Comparison of ENCODE assay signal across 19 mouse cellular contexts in the genomic region with DNA sequence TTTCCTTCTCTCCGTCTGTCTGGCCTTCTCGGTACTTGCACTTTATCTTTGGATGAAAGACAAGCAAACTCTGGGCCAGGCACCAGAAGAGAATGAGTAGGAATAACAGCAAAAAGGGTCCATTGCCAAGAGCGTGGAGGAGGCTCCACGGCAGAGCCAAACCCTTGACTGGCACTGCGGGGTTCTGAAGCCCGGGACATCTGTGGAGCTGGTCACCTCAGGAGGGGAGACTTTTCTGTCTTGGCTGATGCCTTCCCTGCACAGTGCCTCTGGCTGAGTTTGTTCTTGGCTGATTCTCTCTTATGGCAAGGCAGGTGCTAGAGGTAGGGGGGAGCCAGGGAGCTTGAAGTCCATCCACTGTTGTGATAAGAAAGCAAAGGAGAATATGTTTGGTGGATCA.
A peak's percentile ranks its signal among the peaks of the same experiment; 100 is the strongest.
DNase-seq lines count a peak whose midpoint lies in the region; ATAC-seq and TF ChIP-seq lines count a peak whose summit lies in the region.
"Had no signal": no experiment of that assay in that cellular context is flagged by ENCODE, and none has a peak within 500 bp of the region (broad histone marks: within the 10 kb centered on the region; RNA-seq: fewer than 3 reads in every experiment).

No protein-coding gene starts in this region.

- intact Hi-C loops in left cerebral cortex, postnatal 4 days (cut with DNase I): no loop called here
- intact Hi-C loops in left cerebral cortex, postnatal 14 days (cut with DNase I): no loop called here

- ATAC-seq in midbrain, embryonic 13.5 days: no peak
- no peak for ATAC-seq in liver, postnatal 0 days
- ATAC-seq: forebrain, embryonic 14.5 days; liver, embryonic 12.5 days had no signal

- no peak overlapping the region for H3K9ac ChIP-seq in midbrain, embryonic 13.5 days (replicated peaks)
- no peak overlapping the region for H3K9ac ChIP-seq in liver, postnatal 0 days (replicated peaks)
- H3K9ac ChIP-seq: liver, embryonic 12.5 days; lung, embryonic 15.5 days had no signal

- no peak overlapping the region for H3K4me2 ChIP-seq in midbrain, embryonic 13.5 days (replicated peaks)
- no peak overlapping the region for H3K4me2 ChIP-seq in liver, postnatal 0 days (ENCODE audit: low read depth, low read length)
- H3K4me2 ChIP-seq: liver, embryonic 12.5 days; lung, embryonic 15.5 days had no signal

- H3K27ac ChIP-seq in midbrain, embryonic 13.5 days: 0 out of 2 replicates have a peak overlapping the region, but pooled peaks have one; percentile 6
- H3K27ac ChIP-seq in liver, postnatal 0 days (ENCODE audit: low read depth): no peak overlapping the region
- H3K27ac ChIP-seq: heart, embryonic 10.5 days; left cerebral cortex, adult 2 months; liver, embryonic 12.5 days; lung, embryonic 15.5 days had no signal

- no peaks in the 10 kb centered on the region for H3K27me3 ChIP-seq in midbrain, embryonic 13.5 days
- H3K27me3 ChIP-seq in liver, postnatal 0 days (ENCODE audit: insufficient read depth, low read length): no peaks in the 10 kb centered on the region
- H3K27me3 ChIP-seq: CH12.LX; liver, embryonic 12.5 days; lung, embryonic 15.5 days had no signal

- H3K4me3 ChIP-seq in midbrain, embryonic 13.5 days (replicated peaks): no peak overlapping the region
- H3K4me3 ChIP-seq in liver, postnatal 0 days (ENCODE audit: low read depth, low read length): no peak overlapping the region
- H3K4me3 ChIP-seq: heart, embryonic 10.5 days; left cerebral cortex, adult 2 months; liver, embryonic 12.5 days; lung, embryonic 15.5 days had no signal

- TF ChIP-seq EP300 in liver, postnatal 0 days (IDR thresholded peaks at IDR 0.05; ENCODE audit: low read depth): no peak

- H3K36me3 ChIP-seq in midbrain, embryonic 13.5 days: no peaks in the 10 kb centered on the region
- no peaks in the 10 kb centered on the region for H3K36me3 ChIP-seq in liver, postnatal 0 days (replicated peaks; ENCODE audit: insufficient read depth, low read length)
- H3K36me3 ChIP-seq: heart, embryonic 10.5 days; liver, embryonic 12.5 days; lung, embryonic 15.5 days had no signal

- DNase-seq in cerebellum, adult 9-10 months: peak; percentile 8
- DNase-seq in cerebellum, adult 11-12 months: no peak
- DNase-seq in left cerebral cortex, postnatal 4 days: peak; percentile 83
- no peak for DNase-seq in left cerebral cortex, postnatal 14 days (ENCODE audit: low spot score in 2 of 2)
- DNase-seq in cerebellum, postnatal 10 days: peak; percentile 75 to 88
- DNase-seq in adrenal gland, adult 8-10 months: no peak
- no peak for DNase-seq in liver, postnatal 0 days
- DNase-seq: adrenal gland, postnatal 25 days; gastrocnemius, postnatal 36 days; kidney, adult 18-20 months; kidney, postnatal 10 days; thymus, postnatal 25 days had no signal

- no peaks in the 10 kb centered on the region for H3K9me3 ChIP-seq in midbrain, embryonic 13.5 days
- peaks cover 3% of the 10 kb centered on the region; the same call in 1 of the 2 replicates for H3K9me3 ChIP-seq in liver, postnatal 0 days (ENCODE audit: low read length)
- H3K9me3 ChIP-seq: heart, embryonic 10.5 days; liver, embryonic 12.5 days; lung, embryonic 15.5 days had no signal

- peaks cover 9% of the 10 kb centered on the region for H3K4me1 ChIP-seq in midbrain, embryonic 13.5 days (replicated peaks)
- H3K4me1 ChIP-seq in liver, postnatal 0 days (ENCODE audit: insufficient read depth): no peaks in the 10 kb centered on the region
- H3K4me1 ChIP-seq: heart, embryonic 10.5 days; liver, embryonic 12.5 days; lung, embryonic 15.5 days had no signal

- WGBS in midbrain, embryonic 13.5 days: 96% methylated on average over 6 of the region's 6 CpGs
- 81% methylated on average over 6 of the region's 6 CpGs for WGBS in liver, postnatal 0 days (ENCODE audit: insufficient replicate concordance)

- no peak for TF ChIP-seq CTCF in liver, postnatal 0 days (IDR thresholded peaks at IDR 0.05; ENCODE audit: low read depth)

Comparison
In these comparisons a context has a peak if more than half of its experiments do, and no peak if none do; other contexts are left out.
1. DNase-seq: peak in cerebellum, adult 9-10 months (single experiment), left cerebral cortex, postnatal 4 days (single experiment) and cerebellum, postnatal 10 days (2 of 2); none in cerebellum, adult 11-12 months (single experiment), left cerebral cortex, postnatal 14 days (0 of 2), adrenal gland, adult 8-10 months (single experiment) and liver, postnatal 0 days (single experiment).